Mouse (Mus musculus) heart, postnatal 0 days (tissue): ENCODE measurements around the gene Pank3. TPM values are rescaled to one million over a fixed set of nuclear protein-coding genes. Genes with fewer than 3 reads are reported as not detected.

Experiments used
- ATAC-seq: fragments of 200-750 bp; cut with Nextera tagmentation; 2 replicates; pipeline ENCODE4 v1.8.0; 2017; ENCODE audit warnings: low read depth, moderate number of reproducible peaks, moderate library complexity; ENCODE audit not compliant: insufficient read depth
- DNase-seq: peaks from one replicate; pipeline ENCODE4 v3.0.0-alpha.2; 2016; ENCODE audit warnings: low spot score
- H3K27ac ChIP-seq: fragments of 300-500 bp; sonication (generic); 2 replicates; pipeline ENCODE4 v1.5.1; 2014; ENCODE audit warnings: low read depth, mild to moderate bottlenecking
- H3K27me3 ChIP-seq: fragments of 300-500 bp; sonication (generic); 2 replicates; pipeline ENCODE4 v1.6.1; 2014; ENCODE audit warnings: low read length, mixed read lengths; ENCODE audit not compliant: control insufficient read depth, insufficient read depth
- H3K36me3 ChIP-seq: fragments of 300-500 bp; sonication (generic); replicated peaks from 2 replicates; pipeline ENCODE4 v1.6.1; 2014; ENCODE audit warnings: low read length, mixed read lengths; ENCODE audit not compliant: control insufficient read depth, insufficient read depth
- H3K4me1 ChIP-seq: fragments of 300-500 bp; sonication (generic); 2 replicates; pipeline ENCODE4 v1.6.1; 2014; ENCODE audit warnings: antibody characterized with exemption; ENCODE audit not compliant: control insufficient read depth, insufficient read depth
- H3K4me2 ChIP-seq: fragments of 300-500 bp; sonication (generic); 2 replicates; pipeline ENCODE4 v1.6.1; 2014; ENCODE audit warnings: low read depth, mild to moderate bottlenecking, low read length, moderate library complexity
- H3K4me3 ChIP-seq: fragments of 300-500 bp; sonication (generic); 2 replicates; pipeline ENCODE4 v1.5.1; 2014; ENCODE audit warnings: low read depth, low read length
- H3K9ac ChIP-seq: fragments of 300-500 bp; sonication (generic); replicated peaks from 2 replicates; pipeline ENCODE4 v1.6.1; 2014; ENCODE audit warnings: low read depth, low read length, mixed read lengths
- H3K9me3 ChIP-seq: fragments of 300-500 bp; sonication (generic); replicated peaks from 2 replicates; pipeline ENCODE4 v1.6.1; 2016; ENCODE audit warnings: low read length; ENCODE audit not compliant: control insufficient read depth
- CTCF ChIP-seq: IDR thresholded peaks from 2 replicates; pipeline ENCODE4 v1.5.1; 2016; ENCODE audit warnings: antibody characterized with exemption, control low read depth, low read depth
- EP300 ChIP-seq: IDR thresholded peaks from 2 replicates; pipeline ENCODE4 v1.6.1; 2016; ENCODE audit warnings: antibody characterized with exemption, low read depth
- WGBS: fragments of 180-500 bp; shearing (Covaris S2); extraction: QIAGEN DNeasy Blood & Tissue Kit; methylation state at CpG from one replicate; pipeline ENCODE4 v1.1.7; 2014; 5-methylcytosine and 5-hydroxymethylcytosine counted together
- polyA plus RNA-seq: library from polyadenylated mRNA; unstranded; fragments of >200 nt; fragmentation: Nextera tagmentation; extraction: Ambion mirVana; gene quantifications from 2 replicates; pipeline ENCODE4 v1.2.1, GENCODE M21; 2015
- total RNA-seq: library from RNA; depleted of rRNA; stranded (reverse); fragments of >200 nt; gene quantifications from 2 replicates; pipeline ENCODE4 v1.2.3, GENCODE M21; 2014; ENCODE audit warnings: low replicate concordance

The Pank3 gene
- total and polyA plus RNA-seq, 2 experiments from 2014 or later: 6.3 to 28.6 TPM

DNA sequence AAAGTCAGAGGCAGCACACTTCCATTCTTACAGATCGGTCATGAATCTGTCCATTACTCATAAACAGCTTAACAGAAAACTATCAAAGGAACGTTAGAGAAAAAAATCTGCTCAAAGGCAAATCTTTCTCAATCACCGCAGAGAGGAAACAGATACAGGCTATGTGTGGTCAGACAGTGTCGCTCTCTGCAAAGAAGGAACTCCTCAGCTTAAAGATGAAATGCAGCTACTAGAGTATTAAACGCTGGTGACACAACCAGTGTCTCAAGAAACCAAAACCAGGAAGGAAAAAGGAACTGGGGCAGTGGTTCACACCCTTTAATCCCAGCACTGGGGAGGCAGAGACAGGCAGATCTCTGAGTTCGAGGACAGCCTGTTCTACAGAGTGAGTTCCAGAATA is 58.4 kb downstream of the Pank3 start:
- TF ChIP-seq EP300 (no peak), CTCF (no peak)
- H3K9me3 ChIP-seq: no peaks in the 10 kb centered on the region
- ATAC-seq: no peak
- whole genome bisulfite sequencing: 90% methylated on average over 6 of the region's 6 CpGs
- no peaks in the 10 kb centered on the region for H3K27me3 ChIP-seq
- H3K4me1 ChIP-seq: no peaks in the 10 kb centered on the region
- no peak for DNase-seq
- H3K9ac ChIP-seq: no peak overlapping the region
- H3K4me2 ChIP-seq: no peak overlapping the region
- peaks cover 80% of the 10 kb centered on the region for H3K36me3 ChIP-seq
- H3K27ac ChIP-seq: no peak overlapping the region
- no peak overlapping the region for H3K4me3 ChIP-seq

DNA sequence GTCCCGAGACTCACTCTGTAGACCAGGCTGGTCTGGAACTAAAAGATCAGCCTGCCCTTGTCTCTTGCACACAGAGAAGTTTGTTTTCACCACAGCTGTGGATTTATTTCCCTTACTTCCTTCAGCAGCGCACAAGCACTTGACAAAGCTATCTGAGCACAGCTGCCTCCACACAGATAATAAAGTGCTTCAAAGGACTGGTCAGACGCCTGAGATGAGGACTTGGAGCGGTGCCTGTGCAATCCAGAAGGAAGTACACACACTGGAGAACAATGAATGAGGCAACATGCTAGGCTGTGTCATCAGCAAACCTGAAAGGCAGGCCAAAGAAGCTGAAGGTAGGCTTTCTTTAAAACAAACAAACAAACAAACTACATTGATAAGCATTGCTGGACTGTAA is 62.9 kb downstream of the Pank3 start:
- Histone ChIP-seq H3K36me3 (peaks cover 43% of the 10 kb centered on the region), H3K27me3 (no peaks in the 10 kb centered on the region)
- 26% methylated on average over 4 of the region's 4 CpGs for WGBS

DNA sequence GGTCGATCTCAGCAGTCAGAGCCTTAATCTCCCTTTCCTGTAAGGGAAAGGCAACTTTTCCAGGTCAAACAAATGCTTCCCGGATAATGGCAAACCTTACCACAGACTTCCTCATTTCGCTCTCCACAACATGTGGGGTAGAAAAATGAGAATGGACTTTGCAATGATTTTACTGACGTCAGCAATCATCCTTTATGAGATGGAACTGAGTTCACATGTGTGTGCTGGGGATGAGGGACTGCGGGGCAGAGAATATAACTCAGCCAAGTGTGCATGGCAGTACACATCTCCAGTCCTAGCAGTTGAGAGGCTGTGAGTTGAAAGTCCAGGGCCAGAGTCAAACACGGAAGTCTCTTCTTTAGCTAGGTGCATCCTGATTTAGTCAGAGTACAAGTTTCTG is 64.0 kb downstream of the Pank3 start:
- Histone ChIP-seq H3K4me3 (peak overlapping the region; percentile 96), H3K9ac (peak overlapping the region; percentile 89), H3K27ac (no peak overlapping the region), H3K27me3 (no peaks in the 10 kb centered on the region), H3K4me2 (peak overlapping the region; percentile 89), H3K36me3 (peaks cover 32% of the 10 kb centered on the region), H3K4me1 (peaks cover 9% of the 10 kb centered on the region; the same call in 1 of the 2 replicates), H3K9me3 (no peaks in the 10 kb centered on the region)
- no peak for TF ChIP-seq EP300
- TF ChIP-seq CTCF: no peak
- ATAC-seq: no peak
- 65% methylated on average over 6 of the region's 6 CpGs for WGBS
- DNase-seq: no peak

More for the DNA sequence above, 62.9 kb downstream of the Pank3 start:
- H3K4me1 ChIP-seq: peaks cover 5% of the 10 kb centered on the region; the same call in 1 of the 2 replicates
- H3K4me3 ChIP-seq: no peak overlapping the region
- no peak for ATAC-seq
- DNase-seq: peak; percentile 12
- H3K27ac ChIP-seq: no peak overlapping the region
- no peak overlapping the region for H3K4me2 ChIP-seq
- no peak for TF ChIP-seq CTCF
- TF ChIP-seq EP300: no peak
- H3K9ac ChIP-seq: no peak overlapping the region
- no peaks in the 10 kb centered on the region for H3K9me3 ChIP-seq

DNA sequence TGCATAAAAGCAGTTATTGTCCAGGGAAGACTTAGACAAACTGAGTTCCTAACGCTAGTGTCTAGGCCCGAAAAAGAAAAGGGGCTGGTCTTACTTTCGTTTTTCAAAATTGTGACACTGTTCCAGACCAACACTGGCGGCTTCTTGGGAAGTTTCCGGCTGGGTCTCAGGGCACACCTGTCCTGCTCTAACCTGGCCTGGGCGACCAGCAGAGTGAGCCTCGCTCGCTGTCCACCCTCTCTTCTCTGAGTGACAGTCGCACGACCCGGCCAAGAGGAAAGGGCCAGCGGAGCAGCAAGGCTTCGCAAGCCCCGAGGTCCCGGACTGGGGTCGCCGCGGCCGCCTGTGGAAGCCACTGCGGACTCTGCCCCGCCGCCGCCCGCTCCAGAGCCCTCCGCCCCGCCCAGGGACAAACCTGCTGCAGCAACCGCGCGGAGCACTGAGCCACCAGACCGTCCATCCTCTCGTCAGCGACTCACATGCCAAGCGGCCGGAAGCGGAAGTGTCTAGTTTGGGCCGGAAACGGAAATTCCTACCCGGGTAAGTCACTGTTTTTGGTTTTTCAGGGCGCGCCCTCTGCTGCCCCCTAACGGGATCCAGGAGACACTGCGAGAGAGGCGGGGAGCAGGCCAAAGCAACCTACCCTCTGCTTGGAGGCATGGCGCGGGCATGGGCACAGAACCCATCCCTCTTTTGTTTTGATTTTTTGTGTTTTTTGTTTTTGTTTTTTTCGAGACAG is 64.9 kb downstream of the Pank3 start, which contains the start of gene Rars:
Gene Rars (minus strand): TSS at position 485 of the 739 bp plus-strand sequence.
- peak; percentile 80 for ATAC-seq
- Histone ChIP-seq H3K4me2 (peak within 1 kb of the TSS; percentile 89), H3K27ac (peak within 1 kb of the TSS; percentile 80), H3K4me1 (peaks cover 9% of the 10 kb centered on the region; the same call in 1 of the 2 replicates), H3K36me3 (peaks cover 23% of the 10 kb centered on the region; the same call in 1 of the 2 replicates), H3K27me3 (no peaks in the 10 kb centered on the region), H3K9ac (peak within 1 kb of the TSS; percentile 89), H3K9me3 (no peaks in the 10 kb centered on the region), H3K4me3 (peak within 1 kb of the TSS; percentile 96)
- TF ChIP-seq CTCF: peak; percentile 85
- peak; percentile 61; the same call in 1 of the 2 replicates for TF ChIP-seq EP300
- DNase-seq: peak; percentile 87
- WGBS: 1% methylated on average over 44 of the region's 46 CpGs

DNA sequence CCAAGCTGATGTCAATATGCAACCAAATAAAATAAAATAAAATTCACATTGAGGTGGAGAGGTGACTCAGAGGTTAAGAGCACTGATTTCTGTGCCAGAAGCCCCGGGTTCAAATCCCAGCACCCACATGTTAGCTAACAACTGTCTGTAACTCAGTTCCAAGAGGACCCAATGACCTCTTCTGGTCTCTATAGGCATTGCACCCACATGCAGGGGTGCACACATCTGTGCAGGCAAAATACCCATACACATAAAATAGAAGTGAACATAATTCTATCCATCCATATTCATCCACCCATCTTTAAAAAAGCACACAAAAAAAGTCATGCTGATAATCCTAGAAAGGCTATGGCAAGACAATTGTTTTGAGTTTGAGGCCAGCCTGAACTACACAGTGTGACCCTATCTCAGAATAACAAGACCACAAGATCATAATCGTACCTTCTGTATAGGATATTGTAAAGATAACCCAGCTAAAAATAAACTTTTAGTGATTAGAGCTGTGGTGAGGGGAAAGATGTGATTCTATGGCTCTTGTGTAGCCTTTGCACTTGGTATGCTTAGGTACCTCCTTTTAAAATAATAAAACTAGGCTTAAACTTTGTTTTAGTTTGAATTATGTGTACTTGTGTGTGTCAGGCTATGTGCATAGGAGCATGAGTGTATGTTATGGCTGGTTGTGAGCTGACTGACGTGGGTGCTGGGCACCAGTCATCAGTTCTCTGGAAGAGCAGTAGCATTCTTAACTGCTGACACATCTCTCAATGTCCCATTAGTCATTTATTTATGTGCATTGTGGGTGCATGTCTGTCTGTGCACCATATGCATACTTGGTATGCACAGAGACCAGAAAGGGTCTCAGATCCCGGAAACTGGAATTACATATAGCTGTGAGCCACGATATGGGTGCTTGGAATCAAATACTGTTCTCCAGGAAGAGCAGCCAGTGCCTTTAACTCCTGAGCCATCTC is 68.2 kb downstream of the Pank3 start:
- Histone ChIP-seq H3K36me3 (no peaks in the 10 kb centered on the region), H3K4me3 (peak overlapping the region; percentile 38), H3K4me2 (peak overlapping the region; percentile 66), H3K27me3 (no peaks in the 10 kb centered on the region), H3K4me1 (peaks cover 9% of the 10 kb centered on the region; the same call in 1 of the 2 replicates), H3K27ac (peak overlapping the region; percentile 40; the same call in 1 of the 2 replicates), H3K9ac (no peak overlapping the region), H3K9me3 (no peaks in the 10 kb centered on the region)
- 55% methylated on average over 5 of the region's 5 CpGs for WGBS
- TF ChIP-seq CTCF (no peak), EP300 (no peak)
- no peak for DNase-seq
- ATAC-seq: no peak
